Mouse (Mus musculus): ENCODE results near the gene Gm10160. TPM values are rescaled to one million over a fixed set of nuclear protein-coding genes. Genes with fewer than 3 reads are reported as not detected.
"Not testable (repeated sequence)": the region's sequence is repeated elsewhere in the genome, so short reads cannot be mapped to it uniquely, and the experiment has no call there.

The Gm10160 gene
- polyA plus RNA-seq, 2 experiments, result not detected

DNA sequence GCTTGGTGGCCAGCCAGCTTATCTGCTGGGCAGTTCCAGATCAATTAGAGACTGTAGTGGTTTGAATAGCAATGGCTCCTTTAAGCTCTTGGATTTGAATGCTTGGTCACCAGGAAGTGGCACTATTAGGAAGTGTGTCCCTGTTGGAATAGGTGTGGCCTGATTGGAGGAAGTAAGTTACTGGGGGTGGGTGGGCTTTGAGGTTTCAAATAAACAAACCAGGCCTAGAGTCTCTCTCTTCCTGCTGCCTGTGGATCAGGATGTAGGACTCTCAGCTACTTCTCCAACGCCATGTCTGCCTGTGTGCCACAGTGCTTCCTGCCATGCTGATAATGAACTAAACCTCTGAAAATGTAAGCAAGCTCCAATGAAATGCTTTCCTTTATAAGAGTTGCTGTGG is 12.6 kb downstream of the Gm10160 start:
- Histone ChIP-seq H3K9me3 (ENCODE audit: control insufficient read depth, low read length) (no peaks in the 10 kb centered on the region), H3K4me2 (ENCODE audit: low read depth) (no peak overlapping the region), H3K27me3 (ENCODE audit: control insufficient read depth, insufficient read depth, low read length) (no peaks in the 10 kb centered on the region), H3K36me3 (replicated peaks; ENCODE audit: control insufficient read depth, insufficient read depth, low read depth) (no peaks in the 10 kb centered on the region), H3K27ac (no peak overlapping the region), H3K4me1 (replicated peaks; ENCODE audit: control insufficient read depth in 2 of 2, insufficient read depth in 2 of 2, low read length in 1 of 2) (peaks cover 0 to 5% of the 10 kb centered on the region in 2 experiments; a peak in 1 of 4 replicates), H3K9ac (replicated peaks) (no peak overlapping the region), H3K4me3 (ENCODE audit: insufficient read depth in 1 of 2, low read depth in 2 of 2, low read length in 2 of 2) (no peak overlapping the region)
- TF ChIP-seq EP300 (IDR thresholded peaks at IDR 0.05; ENCODE audit: low read depth) (no peak), CTCF (IDR thresholded peaks at IDR 0.05; ENCODE audit: low read depth) (no peak)
- WGBS (ENCODE audit: insufficient replicate concordance), result 32% methylated on average over 1 of the region's 1 CpGs
- DNase-seq (ENCODE audit: low read depth in 3 of 3, low spot score in 3 of 3), result no peak
- ATAC-seq (ENCODE audit: insufficient read depth), result no peak

GRCm38 (mm10) chr7:81842141-81842540 is 13.5 kb downstream of the Gm10160 start:
- Histone ChIP-seq H3K4me2 (ENCODE audit: low read depth) (no peak overlapping the region), H3K27me3 (ENCODE audit: control insufficient read depth, insufficient read depth, low read length) (no peaks in the 10 kb centered on the region), H3K4me3 (ENCODE audit: insufficient read depth in 1 of 2, low read depth in 2 of 2, low read length in 2 of 2) (no peak overlapping the region), H3K4me1 (replicated peaks; ENCODE audit: control insufficient read depth in 2 of 2, insufficient read depth in 2 of 2, low read length in 1 of 2) (peaks cover 0 to 5% of the 10 kb centered on the region in 2 experiments; a peak in 1 of 4 replicates), H3K36me3 (replicated peaks; ENCODE audit: control insufficient read depth, insufficient read depth, low read depth) (no peaks in the 10 kb centered on the region), H3K9me3 (ENCODE audit: control insufficient read depth, low read length) (no peaks in the 10 kb centered on the region), H3K9ac (replicated peaks) (no peak overlapping the region), H3K27ac (no peak overlapping the region)
- no peak for ATAC-seq (ENCODE audit: insufficient read depth)
- DNase-seq (ENCODE audit: low read depth in 3 of 3, low spot score in 3 of 3), result no peak
- TF ChIP-seq CTCF (IDR thresholded peaks at IDR 0.05; ENCODE audit: low read depth) (no peak), EP300 (IDR thresholded peaks at IDR 0.05; ENCODE audit: low read depth) (no peak)
- WGBS (ENCODE audit: insufficient replicate concordance), result 67% methylated on average over 7 of the region's 7 CpGs

- no peak for ATAC-seq (ENCODE audit: insufficient read depth)
- Histone ChIP-seq H3K27ac (no peak overlapping the region), H3K4me2 (ENCODE audit: low read depth) (no peak overlapping the region), H3K4me3 (ENCODE audit: insufficient read depth in 1 of 2, low read depth in 2 of 2, low read length in 2 of 2) (no peak overlapping the region), H3K36me3 (replicated peaks; ENCODE audit: control insufficient read depth, insufficient read depth, low read depth) (no peaks in the 10 kb centered on the region), H3K9ac (replicated peaks) (no peak overlapping the region), H3K9me3 (ENCODE audit: control insufficient read depth, low read length) (no peaks in the 10 kb centered on the region), H3K4me1 (replicated peaks; ENCODE audit: control insufficient read depth in 2 of 2, insufficient read depth in 2 of 2, low read length in 1 of 2) (peaks cover 0 to 5% of the 10 kb centered on the region in 2 experiments; a peak in 1 of 4 replicates), H3K27me3 (ENCODE audit: control insufficient read depth, insufficient read depth, low read length) (no peaks in the 10 kb centered on the region)
- no peak for DNase-seq (ENCODE audit: low read depth in 3 of 3, low spot score in 3 of 3)
- 62% methylated on average over 6 of the region's 6 CpGs for WGBS (ENCODE audit: insufficient replicate concordance)
- no peak for TF ChIP-seq CTCF (IDR thresholded peaks at IDR 0.05; ENCODE audit: low read depth)
- TF ChIP-seq EP300 (IDR thresholded peaks at IDR 0.05; ENCODE audit: low read depth), result no peak
Measured at GRCm38 (mm10) chr7:81841439-81841838, 14.2 kb downstream of the Gm10160 start.

DNA sequence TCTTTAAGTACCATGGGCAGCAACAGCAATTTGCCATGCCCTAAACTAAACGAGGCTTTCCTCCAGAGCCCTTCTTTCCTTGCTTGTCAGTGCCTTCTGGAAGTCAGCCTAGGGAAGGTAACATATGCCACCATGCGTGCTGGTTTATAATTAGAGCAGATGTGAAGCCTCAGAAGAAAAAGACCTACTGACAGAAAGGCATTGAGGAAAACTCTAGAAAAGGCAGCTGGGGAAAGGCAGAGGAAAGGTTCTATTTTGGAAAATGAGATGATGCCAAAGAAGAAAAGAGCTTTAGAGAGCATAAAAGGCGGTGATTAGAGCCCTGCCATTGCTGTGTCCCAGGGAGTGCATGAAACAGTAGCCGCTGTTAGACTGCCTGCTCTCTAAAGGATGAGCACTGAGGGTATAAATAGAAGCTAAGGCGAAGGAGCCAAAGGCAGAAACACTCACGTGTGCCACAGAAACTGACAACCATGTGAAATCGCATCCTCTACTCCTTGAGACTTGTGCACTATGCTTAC is 14.9 kb downstream of the Gm10160 start:
- no peak for TF ChIP-seq EP300 (IDR thresholded peaks at IDR 0.05; ENCODE audit: low read depth)
- no peak for TF ChIP-seq CTCF (IDR thresholded peaks at IDR 0.05; ENCODE audit: low read depth)
- H3K4me1 ChIP-seq (replicated peaks; ENCODE audit: control insufficient read depth in 2 of 2, insufficient read depth in 2 of 2, low read length in 1 of 2), result 0 out of 4 replicates have a peak, but pooled peaks cover 0 to 2% of the 10 kb centered on the region in 2 experiments
- no peak overlapping the region for H3K4me3 ChIP-seq (ENCODE audit: insufficient read depth in 1 of 2, low read depth in 2 of 2, low read length in 2 of 2)
- whole genome bisulfite sequencing (ENCODE audit: insufficient replicate concordance), result 58% methylated on average over 7 of the region's 7 CpGs
- no peaks in the 10 kb centered on the region for H3K9me3 ChIP-seq (ENCODE audit: control insufficient read depth, low read length)
- no peak for DNase-seq (ENCODE audit: low read depth in 3 of 3, low spot score in 3 of 3)
- no peak overlapping the region for H3K4me2 ChIP-seq (ENCODE audit: low read depth)
- no peaks in the 10 kb centered on the region for H3K27me3 ChIP-seq (ENCODE audit: control insufficient read depth, insufficient read depth, low read length)
- no peak for ATAC-seq (ENCODE audit: insufficient read depth)
- H3K36me3 ChIP-seq (replicated peaks; ENCODE audit: control insufficient read depth, insufficient read depth, low read depth), result no peaks in the 10 kb centered on the region
- H3K9ac ChIP-seq (replicated peaks), result no peak overlapping the region
- no peak overlapping the region for H3K27ac ChIP-seq

DNA sequence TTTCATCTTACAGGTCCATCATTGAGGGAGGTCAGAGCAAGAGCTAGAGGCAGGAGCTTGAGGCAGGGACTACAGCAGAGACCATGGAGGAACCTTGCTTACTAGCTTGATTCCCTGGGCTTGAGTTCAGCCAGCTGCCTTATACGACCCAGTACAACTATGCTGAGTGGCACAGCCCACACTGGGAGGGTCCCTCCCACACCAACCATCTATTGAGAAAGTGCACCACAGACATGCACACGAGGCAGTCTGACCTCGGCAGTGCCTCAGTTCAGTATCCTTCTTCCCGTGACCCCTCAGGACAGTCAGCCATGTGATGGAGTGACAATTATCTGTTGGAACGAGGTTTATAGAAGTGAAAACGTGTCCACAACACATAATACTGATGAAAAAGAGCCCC is 15.8 kb downstream of the Gm10160 start:
- Histone ChIP-seq H3K27me3 (ENCODE audit: control insufficient read depth, insufficient read depth, low read length) (no peaks in the 10 kb centered on the region), H3K4me1 (replicated peaks; ENCODE audit: control insufficient read depth in 2 of 2, insufficient read depth in 2 of 2, low read length in 1 of 2) (0 out of 4 replicates have a peak, but pooled peaks cover 0 to 2% of the 10 kb centered on the region in 2 experiments), H3K4me2 (ENCODE audit: low read depth) (no peak overlapping the region), H3K4me3 (ENCODE audit: insufficient read depth in 1 of 2, low read depth in 2 of 2, low read length in 2 of 2) (no peak overlapping the region), H3K9ac (replicated peaks) (no peak overlapping the region), H3K9me3 (ENCODE audit: control insufficient read depth, low read length) (no peaks in the 10 kb centered on the region), H3K27ac (no peak overlapping the region), H3K36me3 (replicated peaks; ENCODE audit: control insufficient read depth, insufficient read depth, low read depth) (no peaks in the 10 kb centered on the region)
- WGBS (ENCODE audit: insufficient replicate concordance), result 51% methylated on average over 6 of the region's 6 CpGs
- ATAC-seq (ENCODE audit: insufficient read depth), result no peak
- no peak for DNase-seq (ENCODE audit: low read depth in 3 of 3, low spot score in 3 of 3)
- TF ChIP-seq CTCF (IDR thresholded peaks at IDR 0.05; ENCODE audit: low read depth), result no peak
- no peak for TF ChIP-seq EP300 (IDR thresholded peaks at IDR 0.05; ENCODE audit: low read depth)

- 69% methylated on average over 5 of the region's 5 CpGs for WGBS (ENCODE audit: insufficient replicate concordance)
- H3K36me3 ChIP-seq (replicated peaks; ENCODE audit: control insufficient read depth, insufficient read depth, low read depth); H3K9ac ChIP-seq (replicated peaks); H3K27me3 ChIP-seq (ENCODE audit: control insufficient read depth, insufficient read depth, low read length); H3K9me3 ChIP-seq (ENCODE audit: control insufficient read depth, low read length); H3K4me3 ChIP-seq (ENCODE audit: insufficient read depth in 1 of 2, low read depth in 2 of 2, low read length in 2 of 2); ATAC-seq (ENCODE audit: insufficient read depth); H3K4me2 ChIP-seq (ENCODE audit: low read depth); H3K27ac ChIP-seq; H3K4me1 ChIP-seq (replicated peaks; ENCODE audit: control insufficient read depth in 2 of 2, insufficient read depth in 2 of 2, low read length in 1 of 2); DNase-seq (ENCODE audit: low read depth in 3 of 3, low spot score in 3 of 3): not testable (repeated sequence)
Measured at GRCm38 (mm10) chr7:81837771-81838170, 17.8 kb downstream of the Gm10160 start.

Measured in liver, embryonic 14.5 days (tissue).